Mouse (Mus musculus) forebrain, embryonic 11.5 days (tissue): ENCODE measurements around the gene Cryge. TPM values are rescaled to one million over a fixed set of nuclear protein-coding genes. Genes with fewer than 3 reads are reported as not detected.

ENCODE experiments used
- ATAC-seq: fragments of 200-750 bp; cut with Nextera tagmentation; replicated peaks from 2 replicates; pipeline ENCODE4 v1.8.0; 2017; ENCODE audit warnings: moderate TSS enrichment; ENCODE audit not compliant: low FRiP score
- DNase-seq: peaks from one replicate; pipeline ENCODE4 v3.0.0-alpha.2; 2017; ENCODE audit warnings: low spot score
- H3K27ac ChIP-seq: fragments of 300-500 bp; sonication (generic); 2 replicates; pipeline ENCODE4 v1.5.1; 2014; ENCODE audit warnings: low read depth, low read length
- H3K27me3 ChIP-seq: fragments of 300-500 bp; sonication (generic); 2 replicates; pipeline ENCODE4 v1.6.1; 2014; ENCODE audit warnings: mild to moderate bottlenecking, low read length, mixed read lengths; ENCODE audit not compliant: control insufficient read depth, insufficient read depth
- H3K36me3 ChIP-seq: fragments of 300-500 bp; sonication (generic); 2 replicates; pipeline ENCODE4 v1.6.1; 2014; ENCODE audit warnings: mild to moderate bottlenecking, low read length, moderate library complexity, mixed read lengths; ENCODE audit not compliant: control insufficient read depth, insufficient read depth
- H3K4me1 ChIP-seq: fragments of 300-500 bp; sonication (generic); replicated peaks from 2 replicates; pipeline ENCODE4 v1.6.1; 2014; ENCODE audit warnings: low read length, mixed read lengths; ENCODE audit not compliant: control insufficient read depth, insufficient read depth
- H3K4me2 ChIP-seq: fragments of 300-500 bp; sonication (generic); 2 replicates; pipeline ENCODE4 v1.6.1; 2014; ENCODE audit warnings: low read depth, mild to moderate bottlenecking, low read length, moderate library complexity, mixed read lengths; ENCODE audit not compliant: severe bottlenecking
- H3K4me3 ChIP-seq: fragments of 300-500 bp; sonication (generic); 2 replicates; pipeline ENCODE4 v1.5.1; 2014; ENCODE audit warnings: low read depth, low read length
- H3K9ac ChIP-seq: fragments of 300-500 bp; sonication (generic); 2 replicates; pipeline ENCODE4 v1.6.1; 2014; ENCODE audit warnings: low read length
- H3K9me3 ChIP-seq: fragments of 300-500 bp; sonication (generic); 2 replicates; pipeline ENCODE4 v1.6.1; 2016; ENCODE audit warnings: low read length, mixed read lengths; ENCODE audit not compliant: control insufficient read depth
- WGBS: fragments of 180-500 bp; shearing (Covaris S2); extraction: QIAGEN DNeasy Blood & Tissue Kit; methylation state at CpG from one replicate; pipeline ENCODE4 v1.1.7; 2014; 5-methylcytosine and 5-hydroxymethylcytosine counted together
- polyA plus RNA-seq: library from polyadenylated mRNA; unstranded; fragments of >200 nt; fragmentation: Nextera tagmentation; extraction: Ambion mirVana; gene quantifications from 2 replicates; pipeline ENCODE4 v1.2.1, GENCODE M21; 2014

The Cryge gene
- polyA plus RNA-seq, 1 experiment from 2014 or later: 0.29 TPM

GRCm38 (mm10) chr1:65064201-65064600 lies 13.3 kb upstream of the Cryge start:
- Histone ChIP-seq H3K36me3 (no peaks in the 10 kb centered on the region), H3K4me2 (no peak overlapping the region), H3K27ac (no peak overlapping the region), H3K9ac (no peak overlapping the region), H3K9me3 (no peaks in the 10 kb centered on the region), H3K4me3 (no peak overlapping the region), H3K27me3 (no peaks in the 10 kb centered on the region), H3K4me1 (no peaks in the 10 kb centered on the region)
- WGBS: 81% methylated on average over 15 of the region's 15 CpGs
- DNase-seq (no peak), ATAC-seq (no peak)

GRCm38 (mm10) chr1:65063352-65063751 lies 12.4 kb upstream of the Cryge start, which contains the start of gene Crygd:
Gene Crygd (minus strand): TSS chr1:65063452.
- Histone ChIP-seq H3K4me3 (no peak within 1 kb of the TSS), H3K4me2 (no peak within 1 kb of the TSS), H3K9me3 (no peaks in the 10 kb centered on the region), H3K36me3 (no peaks in the 10 kb centered on the region), H3K27ac (no peak within 1 kb of the TSS), H3K4me1 (no peaks in the 10 kb centered on the region), H3K9ac (no peak within 1 kb of the TSS), H3K27me3 (no peaks in the 10 kb centered on the region)
- no peak for ATAC-seq
- WGBS: 57% methylated on average over 8 of the region's 8 CpGs
- DNase-seq: no peak

GRCm38 (mm10) chr1:65052140-65052539 lies 1.2 kb upstream of the Cryge start:
- Histone ChIP-seq H3K9me3 (no peaks in the 10 kb centered on the region), H3K9ac (no peak overlapping the region), H3K36me3 (no peaks in the 10 kb centered on the region), H3K27ac (no peak overlapping the region), H3K4me1 (peaks cover 7% of the 10 kb centered on the region; the same call in 1 of the 2 replicates), H3K4me3 (no peak overlapping the region), H3K27me3 (no peaks in the 10 kb centered on the region), H3K4me2 (no peak overlapping the region)
- DNase-seq (no peak), ATAC-seq (no peak)
- 24% methylated on average over 2 of the region's 2 CpGs for WGBS

- H3K4me2 ChIP-seq: no peak overlapping the region
Observed at GRCm38 (mm10) chr1:65051696-65052095, 747 bp upstream of the Cryge start.

GRCm38 (mm10) chr1:65048781-65049180 lies 2.2 kb downstream of the Cryge start:
- DNase-seq (no peak), ATAC-seq (no peak)
- 54% methylated on average over 12 of the region's 12 CpGs for WGBS

More at GRCm38 (mm10) chr1:65051696-65052095, 747 bp upstream of the Cryge start:
- Histone ChIP-seq H3K4me3 (no peak overlapping the region), H3K27ac (no peak overlapping the region), H3K9ac (no peak overlapping the region), H3K9me3 (no peaks in the 10 kb centered on the region), H3K4me1 (peaks cover 7% of the 10 kb centered on the region; the same call in 1 of the 2 replicates), H3K36me3 (no peaks in the 10 kb centered on the region), H3K27me3 (no peaks in the 10 kb centered on the region)
- no peak for DNase-seq
- 51% methylated on average over 7 of the region's 7 CpGs for WGBS
- no peak for ATAC-seq

GRCm38 (mm10) chr1:65046401-65047109 lies 4.4 kb downstream of the Cryge start:
- ATAC-seq (no peak), DNase-seq (no peak)
- no peak overlapping the region for H3K4me2 ChIP-seq
- WGBS: 38% methylated on average over 8 of the region's 8 CpGs
- H3K27ac ChIP-seq: no peak overlapping the region
- H3K36me3 ChIP-seq: no peaks in the 10 kb centered on the region
- no peak overlapping the region for H3K9ac ChIP-seq
- H3K4me1 ChIP-seq: peaks cover 3% of the 10 kb centered on the region; the same call in 1 of the 2 replicates
- H3K27me3 ChIP-seq: no peaks in the 10 kb centered on the region
- H3K4me3 ChIP-seq: no peak overlapping the region
- H3K9me3 ChIP-seq: no peaks in the 10 kb centered on the region

More at GRCm38 (mm10) chr1:65048781-65049180, 2.2 kb downstream of the Cryge start:
- no peak overlapping the region for H3K4me3 ChIP-seq
- no peaks in the 10 kb centered on the region for H3K27me3 ChIP-seq
- H3K36me3 ChIP-seq: no peaks in the 10 kb centered on the region
- H3K9ac ChIP-seq: no peak overlapping the region
- H3K9me3 ChIP-seq: no peaks in the 10 kb centered on the region
- no peak overlapping the region for H3K27ac ChIP-seq
- H3K4me2 ChIP-seq: no peak overlapping the region
- peaks cover 7% of the 10 kb centered on the region; the same call in 1 of the 2 replicates for H3K4me1 ChIP-seq

GRCm38 (mm10) chr1:65043433-65043832 lies 7.5 kb downstream of the Cryge start:
- WGBS: 78% methylated on average over 2 of the region's 2 CpGs
- no peaks in the 10 kb centered on the region for H3K27me3 ChIP-seq
- H3K4me3 ChIP-seq: no peak overlapping the region
- H3K4me1 ChIP-seq: no peaks in the 10 kb centered on the region
- no peak overlapping the region for H3K27ac ChIP-seq
- H3K36me3 ChIP-seq: no peaks in the 10 kb centered on the region
- no peak overlapping the region for H3K4me2 ChIP-seq
- no peak overlapping the region for H3K9ac ChIP-seq
- no peaks in the 10 kb centered on the region for H3K9me3 ChIP-seq
- no peak for ATAC-seq
- DNase-seq: no peak

GRCm38 (mm10) chr1:65041837-65042236 lies 9.1 kb downstream of the Cryge start:
- WGBS: 96% methylated on average over 3 of the region's 3 CpGs
- Histone ChIP-seq H3K4me3 (no peak overlapping the region), H3K27ac (no peak overlapping the region), H3K36me3 (no peaks in the 10 kb centered on the region), H3K9ac (no peak overlapping the region), H3K9me3 (no peaks in the 10 kb centered on the region), H3K27me3 (no peaks in the 10 kb centered on the region), H3K4me2 (no peak overlapping the region), H3K4me1 (no peaks in the 10 kb centered on the region)
- DNase-seq (no peak), ATAC-seq (no peak)

- DNase-seq: no peak
- Histone ChIP-seq H3K4me3 (no peak overlapping the region), H3K9me3 (no peaks in the 10 kb centered on the region), H3K4me1 (no peaks in the 10 kb centered on the region), H3K4me2 (no peak overlapping the region), H3K27ac (no peak overlapping the region), H3K9ac (no peak overlapping the region), H3K36me3 (no peaks in the 10 kb centered on the region), H3K27me3 (no peaks in the 10 kb centered on the region)
- 88% methylated on average over 6 of the region's 6 CpGs for WGBS
- no peak for ATAC-seq
Observed at GRCm38 (mm10) chr1:65040806-65041205, 10.1 kb downstream of the Cryge start.
